Mouse (Mus musculus) Muller cell, postnatal 12 days (primary cell): ENCODE measurements at regions not wholly inside any gene's neighbourhood (a gene's known extent, or its start where the extent isn't known, plus 50 kb on each side); places are given as distances from the start of the nearest gene placed in this dataset.
A peak's percentile ranks its signal among the peaks of the same experiment; 100 is the strongest.
"Not testable (repeated sequence)": the region's sequence is repeated elsewhere in the genome, so short reads cannot be mapped to it uniquely, and the experiment has no call there.

Source experiments
- DNase-seq: peaks from one replicate; pipeline ENCODE4 v3.0.0-alpha.2; 2015; ENCODE audit errors: inconsistent ontology term

- DNase-seq: no peak
Observed at GRCm38 (mm10) chr6:62573611-62574010, 682.1 kb upstream of the Grid2 start.

GRCm38 (mm10) chr6:62576200-62576599, 679.5 kb upstream of the Grid2 start:
- peak; percentile 24 for DNase-seq

GRCm38 (mm10) chr6:62620543-62620942, 635.1 kb upstream of the Grid2 start:
- no peak for DNase-seq

- DNase-seq: not testable (repeated sequence)
Observed at GRCm38 (mm10) chr6:62668123-62668522, 587.6 kb upstream of the Grid2 start.

- DNase-seq: no peak
Observed at GRCm38 (mm10) chr6:62718389-62718788, 537.3 kb upstream of the Grid2 start.

GRCm38 (mm10) chr6:62719541-62720155, 536.0 kb upstream of the Grid2 start:
- DNase-seq: no peak
